Mouse (Mus musculus) bone marrow macrophage, adult 2 months (primary cell): ENCODE results near the gene Paqr7.

Experiments used
- CTCF ChIP-seq: IDR thresholded peaks from 2 replicates; pipeline ENCODE4 v1.5.1; 2012; ENCODE audit warnings: low read depth, mild to moderate bottlenecking, low read length, moderate library complexity
- POLR2A ChIP-seq: IDR thresholded peaks from 2 replicates; pipeline ENCODE4 v1.6.1; 2012; ENCODE audit warnings: mild to moderate bottlenecking, low read depth, low read length, borderline replicate concordance

DNA sequence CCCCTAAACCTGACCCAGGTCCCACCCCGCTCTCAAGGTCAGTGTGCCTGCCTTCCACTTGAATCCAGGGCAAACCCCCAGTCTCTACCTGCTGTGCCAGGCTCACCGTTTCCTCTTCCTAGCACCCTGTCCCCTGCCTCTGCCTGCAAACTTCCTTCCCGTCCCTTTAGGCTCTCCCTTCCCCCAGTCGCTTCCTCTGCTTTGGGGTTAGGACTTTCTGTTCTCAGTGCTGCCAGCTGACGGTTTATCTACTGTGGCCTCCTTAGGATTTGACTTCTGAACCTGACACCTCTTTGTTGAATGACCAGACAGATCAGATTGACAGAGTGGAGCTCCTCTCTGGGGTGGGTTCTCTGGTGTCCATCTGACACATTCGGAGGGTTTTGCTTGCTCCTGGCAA lies 41.2 kb upstream of the Paqr7 start:
- TF ChIP-seq POLR2A (no peak), CTCF (no peak)
